8 mouse cellular contexts compared by ENCODE assay signal in genomic region chr10:77282822-77283221, GRCm38 (mm10). TPM values are rescaled to one million over a fixed set of nuclear protein-coding genes. Genes with fewer than 3 reads are reported as not detected.
DNase-seq lines count a peak whose midpoint lies in the region; ATAC-seq and TF ChIP-seq lines count a peak whose summit lies in the region.

No protein-coding gene starts in this region.

- no peak overlapping the region for H3K4me2 ChIP-seq in midbrain, embryonic 16.5 days (ENCODE audit: low read length)
- no peak overlapping the region for H3K4me2 ChIP-seq in forebrain, embryonic 14.5 days (ENCODE audit: low read length)
- H3K4me2 ChIP-seq in intestine, postnatal 0 days (replicated peaks; ENCODE audit: low read depth): no peak overlapping the region
- H3K4me2 ChIP-seq in limb, embryonic 11.5 days (ENCODE audit: low read depth, severe bottlenecking): no peak overlapping the region
- H3K4me2 ChIP-seq in neural tube, embryonic 14.5 days (ENCODE audit: low read depth, low read length): no peak overlapping the region

- no peak overlapping the region for H3K27ac ChIP-seq in midbrain, embryonic 10.5 days (replicated peaks)
- no peak overlapping the region for H3K27ac ChIP-seq in midbrain, embryonic 16.5 days (ENCODE audit: low read length)
- H3K27ac ChIP-seq in forebrain, embryonic 14.5 days (ENCODE audit: low read depth, low read length): no peak overlapping the region
- H3K27ac ChIP-seq in intestine, postnatal 0 days (ENCODE audit: low read depth, low read length): no peak overlapping the region
- no peak overlapping the region for H3K27ac ChIP-seq in limb, embryonic 11.5 days (replicated peaks; ENCODE audit: low read depth, low read length)
- no peak overlapping the region for H3K27ac ChIP-seq in neural tube, embryonic 14.5 days (ENCODE audit: low read depth, low read length)

- peak; percentile 96 for TF ChIP-seq CTCF in intestine, postnatal 0 days (IDR thresholded peaks at IDR 0.05; ENCODE audit: low read depth)

- H3K27me3 ChIP-seq in midbrain, embryonic 10.5 days (ENCODE audit: low read depth, poor library complexity, severe bottlenecking): no peaks in the 10 kb centered on the region
- no peaks in the 10 kb centered on the region for H3K27me3 ChIP-seq in midbrain, embryonic 16.5 days (ENCODE audit: control insufficient read depth, insufficient read depth, low read depth, low read length)
- no peaks in the 10 kb centered on the region for H3K27me3 ChIP-seq in forebrain, embryonic 14.5 days (replicated peaks; ENCODE audit: control insufficient read depth, insufficient read depth, low read length)
- no peaks in the 10 kb centered on the region for H3K27me3 ChIP-seq in intestine, postnatal 0 days (replicated peaks; ENCODE audit: control insufficient read depth, insufficient read depth, low read length)
- H3K27me3 ChIP-seq in limb, embryonic 11.5 days (ENCODE audit: control insufficient read depth, insufficient read depth, low read length): no peaks in the 10 kb centered on the region
- H3K27me3 ChIP-seq in neural tube, embryonic 14.5 days (ENCODE audit: control insufficient read depth, insufficient read depth, low read length): no peaks in the 10 kb centered on the region

- H3K36me3 ChIP-seq in midbrain, embryonic 10.5 days: no peaks in the 10 kb centered on the region
- no peaks in the 10 kb centered on the region for H3K36me3 ChIP-seq in midbrain, embryonic 16.5 days (ENCODE audit: control insufficient read depth, insufficient read depth, low read length)
- H3K36me3 ChIP-seq in forebrain, embryonic 14.5 days (ENCODE audit: control insufficient read depth, insufficient read depth, low read length): no peaks in the 10 kb centered on the region
- no peaks in the 10 kb centered on the region for H3K36me3 ChIP-seq in intestine, postnatal 0 days (ENCODE audit: control insufficient read depth, insufficient read depth)
- no peaks in the 10 kb centered on the region for H3K36me3 ChIP-seq in limb, embryonic 11.5 days (ENCODE audit: control insufficient read depth, insufficient read depth, low read length)
- no peaks in the 10 kb centered on the region for H3K36me3 ChIP-seq in neural tube, embryonic 14.5 days (ENCODE audit: control insufficient read depth, insufficient read depth, low read length)

- no peaks in the 10 kb centered on the region for H3K9me3 ChIP-seq in midbrain, embryonic 10.5 days (replicated peaks)
- H3K9me3 ChIP-seq in midbrain, embryonic 16.5 days (replicated peaks; ENCODE audit: control insufficient read depth, low read length, poor library complexity, severe bottlenecking): no peaks in the 10 kb centered on the region
- no peaks in the 10 kb centered on the region for H3K9me3 ChIP-seq in forebrain, embryonic 14.5 days (replicated peaks; ENCODE audit: control insufficient read depth, low read length)
- no peaks in the 10 kb centered on the region for H3K9me3 ChIP-seq in intestine, postnatal 0 days (ENCODE audit: control insufficient read depth)
- no peaks in the 10 kb centered on the region for H3K9me3 ChIP-seq in limb, embryonic 11.5 days (ENCODE audit: control insufficient read depth, low read length)
- no peaks in the 10 kb centered on the region for H3K9me3 ChIP-seq in neural tube, embryonic 14.5 days (ENCODE audit: control insufficient read depth, low read length)

- peak; percentile 78 for DNase-seq in midbrain, embryonic 10.5 days (ENCODE audit: low spot score)
- DNase-seq in c-Kit-negative CD71-positive TER-119-positive erythroid progenitor cells, embryonic 14.5 days (ENCODE audit: low read depth, low spot score): peak; percentile 68
- peak; percentile 82 for DNase-seq in forebrain, embryonic 14.5 days (ENCODE audit: low spot score)
- DNase-seq in limb, embryonic 11.5 days (ENCODE audit: low spot score): peak; percentile 88
- DNase-seq in thymus, postnatal 0 days (ENCODE audit: low spot score): peak; percentile 71

- WGBS in midbrain, embryonic 10.5 days: 19% methylated on average over 6 of the region's 6 CpGs
- 21% methylated on average over 6 of the region's 6 CpGs for WGBS in midbrain, embryonic 16.5 days
- WGBS in forebrain, embryonic 14.5 days: 13% methylated on average over 6 of the region's 6 CpGs
- WGBS in intestine, postnatal 0 days: 28% methylated on average over 6 of the region's 6 CpGs
- 25% methylated on average over 6 of the region's 6 CpGs for WGBS in limb, embryonic 11.5 days
- 20% methylated on average over 6 of the region's 6 CpGs for WGBS in neural tube, embryonic 14.5 days

- peaks cover 5% of the 10 kb centered on the region; the same call in 1 of the 2 replicates for H3K4me1 ChIP-seq in midbrain, embryonic 10.5 days
- H3K4me1 ChIP-seq in midbrain, embryonic 16.5 days (ENCODE audit: control insufficient read depth, insufficient read depth, low read length): no peaks in the 10 kb centered on the region
- no peaks in the 10 kb centered on the region for H3K4me1 ChIP-seq in forebrain, embryonic 14.5 days (ENCODE audit: control insufficient read depth, insufficient read depth, low read length)
- no peaks in the 10 kb centered on the region for H3K4me1 ChIP-seq in intestine, postnatal 0 days (replicated peaks; ENCODE audit: control insufficient read depth, insufficient read depth, low read length)
- no peaks in the 10 kb centered on the region for H3K4me1 ChIP-seq in limb, embryonic 11.5 days (ENCODE audit: control insufficient read depth, insufficient read depth, low read length)
- no peaks in the 10 kb centered on the region for H3K4me1 ChIP-seq in neural tube, embryonic 14.5 days (ENCODE audit: control insufficient read depth, insufficient read depth, low read length)

- H3K9ac ChIP-seq in midbrain, embryonic 16.5 days (ENCODE audit: low read depth, low read length): no peak overlapping the region
- H3K9ac ChIP-seq in forebrain, embryonic 14.5 days (ENCODE audit: low read length): no peak overlapping the region
- H3K9ac ChIP-seq in intestine, postnatal 0 days (ENCODE audit: low read depth, low read length): no peak overlapping the region
- H3K9ac ChIP-seq in limb, embryonic 11.5 days (ENCODE audit: low read length): no peak overlapping the region
- H3K9ac ChIP-seq in neural tube, embryonic 14.5 days (replicated peaks; ENCODE audit: low read depth, low read length): no peak overlapping the region

- no peak overlapping the region for H3K4me3 ChIP-seq in midbrain, embryonic 10.5 days
- no peak overlapping the region for H3K4me3 ChIP-seq in midbrain, embryonic 16.5 days (ENCODE audit: low read depth, low read length)
- no peak overlapping the region for H3K4me3 ChIP-seq in forebrain, embryonic 14.5 days (ENCODE audit: low read depth, low read length)
- H3K4me3 ChIP-seq in intestine, postnatal 0 days (ENCODE audit: low read depth, low read length): no peak overlapping the region
- no peak overlapping the region for H3K4me3 ChIP-seq in limb, embryonic 11.5 days (ENCODE audit: low read depth, low read length)
- no peak overlapping the region for H3K4me3 ChIP-seq in neural tube, embryonic 14.5 days (ENCODE audit: low read depth, low read length)

- no peak for ATAC-seq in midbrain, embryonic 16.5 days
- no peak for ATAC-seq in forebrain, embryonic 14.5 days
- ATAC-seq in intestine, postnatal 0 days: no peak
- no peak for ATAC-seq in limb, embryonic 11.5 days (ENCODE audit: insufficient number of reproducible peaks, low FRiP score, low TSS enrichment, low read depth)
- peak; percentile 31; the same call in 1 of the 2 replicates for ATAC-seq in neural tube, embryonic 14.5 days (ENCODE audit: low read depth)

RNA-seq across cellular contexts. Expression of gene Pofut2, which starts 23.8 kb away (rescaled TPM):
- 80.2 and 82.2 TPM in 2 replicates for polyA plus RNA-seq in midbrain, embryonic 10.5 days (2016; fragmentation: Nextera tagmentation; extraction: Ambion mirVana)
- polyA plus RNA-seq in midbrain, embryonic 16.5 days (2015; fragmentation: Nextera tagmentation; extraction: Ambion mirVana): 51.5 and 52.5 TPM in 2 replicates
- 44.1 and 55.2 TPM in 2 replicates for polyA plus RNA-seq in forebrain, embryonic 14.5 days (2014; fragmentation: Nextera tagmentation; extraction: Ambion mirVana)
- polyA plus RNA-seq in intestine, postnatal 0 days (2015; fragmentation: Nextera tagmentation; extraction: Ambion mirVana): 40.4 and 42.2 TPM in 2 replicates
- polyA plus RNA-seq in limb, embryonic 11.5 days (2014; fragmentation: Nextera tagmentation; extraction: Ambion mirVana): 77.6 and 83.9 TPM in 2 replicates
- polyA plus RNA-seq in neural tube, embryonic 14.5 days (2014; fragmentation: Nextera tagmentation; extraction: Ambion mirVana): 42.3 and 52.9 TPM in 2 replicates
- 34.0 and 35.0 TPM in 2 replicates for polyA plus RNA-seq in thymus, postnatal 0 days (2015; fragmentation: Nextera tagmentation; extraction: Ambion mirVana)
